Mouse (Mus musculus) kidney, adult 9 months (tissue): ENCODE data around the gene Milr1.
A peak's percentile ranks its signal among the peaks of the same experiment; 100 is the strongest.
"Not testable (repeated sequence)": the region's sequence is repeated elsewhere in the genome, so short reads cannot be mapped to it uniquely, and the experiment has no call there.

Source experiments
- DNase-seq: peaks from one replicate; pipeline ENCODE4 v3.0.0; 2022

Milr1 gene

DNA sequence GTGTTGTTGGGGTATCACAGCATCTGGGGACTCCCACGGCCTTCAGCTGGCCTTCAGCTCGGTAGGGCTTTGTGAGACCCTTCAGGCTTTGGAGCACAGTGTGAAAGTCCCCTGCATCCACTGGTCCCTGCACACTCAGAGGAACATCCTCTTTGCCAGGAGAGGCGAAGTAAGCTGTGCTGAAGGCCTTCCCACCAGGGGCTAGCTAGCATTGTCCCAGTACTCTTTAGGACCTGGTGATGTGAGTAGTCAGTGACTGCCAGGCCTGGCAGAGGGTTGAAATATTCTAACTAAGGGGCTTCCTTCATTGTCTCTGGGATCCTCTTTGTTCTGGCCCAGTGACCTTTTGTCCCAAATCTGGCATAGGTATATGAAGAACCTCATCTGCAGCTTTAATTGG is 14.4 kb upstream of the Milr1 start:
- no peak for DNase-seq

DNA sequence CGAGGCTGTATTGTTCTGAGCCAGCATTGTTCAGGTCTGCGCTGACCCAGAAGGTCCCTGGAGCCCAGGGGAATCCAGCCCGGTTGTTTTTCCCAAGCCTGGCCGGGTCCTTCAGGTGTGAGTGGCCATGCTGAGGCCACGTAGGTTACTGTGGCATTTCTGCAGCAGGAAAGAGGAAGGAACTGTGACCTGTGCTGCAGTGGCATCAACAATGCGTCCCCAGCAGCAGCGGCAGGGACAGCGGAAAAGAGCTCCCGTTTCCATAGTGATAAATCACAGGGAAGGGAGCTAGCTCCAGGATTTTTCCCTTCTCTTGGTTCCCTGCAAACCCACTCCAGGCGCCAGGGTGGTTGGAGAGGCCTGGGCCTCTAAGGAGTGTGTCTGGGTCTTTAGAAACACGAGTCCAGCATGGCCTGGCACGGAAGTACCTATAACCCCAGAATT is 13.8 kb upstream of the Milr1 start:
- DNase-seq = peak; percentile 48

DNA sequence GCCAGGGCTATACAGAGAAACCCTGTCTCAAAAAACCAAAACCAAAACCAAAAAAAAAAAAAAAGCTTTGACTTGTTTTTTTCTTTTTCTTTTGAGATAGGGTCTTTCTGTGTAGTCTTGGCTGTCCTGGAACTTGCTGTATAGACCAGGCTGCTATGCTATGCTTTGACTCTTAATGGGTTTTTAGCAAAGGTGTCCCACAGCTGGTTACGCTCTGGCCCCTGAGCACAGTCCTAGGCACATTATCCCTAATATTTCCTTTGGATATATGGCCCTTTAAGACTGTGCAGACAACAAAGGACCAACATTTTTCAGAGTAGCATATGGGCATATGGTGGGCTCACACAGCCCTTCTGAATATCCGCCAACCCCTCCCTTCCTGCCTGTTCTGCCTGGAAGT is 11.9 kb upstream of the Milr1 start:
- DNase-seq = no peak

- not testable (repeated sequence) for DNase-seq
Observed at GRCm38 (mm10) chr11:106740724-106741123, 10.3 kb upstream of the Milr1 start.

DNA sequence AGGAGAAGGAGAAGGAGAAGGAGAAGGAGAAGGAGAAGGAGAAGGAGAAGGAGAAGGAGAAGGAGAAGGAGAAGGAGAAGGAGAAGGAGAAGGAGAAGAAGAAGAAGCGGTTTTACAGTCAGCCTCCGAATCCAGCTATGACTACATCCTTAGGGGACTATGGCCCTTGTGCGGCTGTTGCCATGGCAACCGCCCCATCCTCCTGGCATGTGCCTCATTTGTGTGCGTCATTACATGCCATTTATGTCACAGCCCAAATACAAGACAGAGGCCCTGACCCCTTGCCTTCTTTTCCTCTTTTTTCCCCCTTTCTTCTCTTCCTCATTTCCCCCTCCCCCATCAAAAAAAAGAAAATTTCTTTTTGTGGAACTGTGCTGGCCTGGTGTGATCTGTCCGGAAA is 9.8 kb upstream of the Milr1 start:
- DNase-seq = no peak

DNA sequence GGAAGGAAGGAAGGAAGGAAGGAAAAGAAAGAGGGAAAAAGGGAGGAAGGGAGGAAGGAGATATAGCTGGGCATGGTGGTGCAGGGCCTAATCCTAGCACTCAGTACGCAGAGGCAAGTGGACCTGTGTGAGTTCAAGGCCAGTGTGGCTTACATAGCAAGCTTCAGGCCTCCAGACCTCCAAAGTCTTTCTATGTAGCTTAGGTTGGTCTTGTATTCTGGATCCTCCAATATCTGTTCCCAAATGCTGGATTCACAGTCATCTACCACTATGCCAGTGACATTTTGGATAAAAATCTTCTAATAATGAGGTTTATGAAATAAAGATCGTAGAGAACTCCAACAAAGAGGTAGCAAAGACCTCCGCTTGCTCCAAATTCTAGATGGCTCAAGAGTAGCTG is 9.2 kb upstream of the Milr1 start:
- DNase-seq = no peak

DNA sequence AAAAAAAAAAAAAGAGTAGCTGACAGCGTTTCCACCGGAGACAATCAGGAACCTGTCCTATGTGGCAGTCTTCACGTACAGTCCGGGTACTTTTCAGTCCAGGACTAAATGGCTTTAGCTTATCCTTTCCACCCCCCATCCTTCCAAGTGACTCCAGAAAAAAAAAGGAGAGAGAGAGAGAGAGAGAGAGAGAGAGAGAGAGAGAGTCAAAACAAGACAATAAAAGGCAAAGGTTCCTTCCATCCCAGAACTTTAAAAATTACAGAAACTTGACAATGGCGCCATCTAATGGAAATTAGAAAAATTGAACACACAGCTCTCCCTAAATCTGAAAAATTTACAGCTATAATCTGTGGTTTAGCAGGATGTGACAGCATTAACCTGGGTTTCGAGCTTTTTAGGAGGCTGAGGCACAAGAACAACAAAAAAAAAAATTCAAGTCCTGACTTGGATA is 8.6 kb upstream of the Milr1 start:
- DNase-seq = no peak

GRCm38 (mm10) chr11:106744949-106745348 is 6.1 kb upstream of the Milr1 start:
- DNase-seq = no peak

GRCm38 (mm10) chr11:106749557-106750120 is 1.4 kb upstream of the Milr1 start:
- DNase-seq = not testable (repeated sequence)

GRCm38 (mm10) chr11:106750121-106750751 is 790 bp upstream of the Milr1 start, which contains the start of gene Pecam1:
TSS of gene Pecam1 (minus strand) at chr11:106750628.
- no peak for DNase-seq

GRCm38 (mm10) chr11:106752103-106752502 is 1.1 kb downstream of the Milr1 start:
- DNase-seq = no peak

DNA sequence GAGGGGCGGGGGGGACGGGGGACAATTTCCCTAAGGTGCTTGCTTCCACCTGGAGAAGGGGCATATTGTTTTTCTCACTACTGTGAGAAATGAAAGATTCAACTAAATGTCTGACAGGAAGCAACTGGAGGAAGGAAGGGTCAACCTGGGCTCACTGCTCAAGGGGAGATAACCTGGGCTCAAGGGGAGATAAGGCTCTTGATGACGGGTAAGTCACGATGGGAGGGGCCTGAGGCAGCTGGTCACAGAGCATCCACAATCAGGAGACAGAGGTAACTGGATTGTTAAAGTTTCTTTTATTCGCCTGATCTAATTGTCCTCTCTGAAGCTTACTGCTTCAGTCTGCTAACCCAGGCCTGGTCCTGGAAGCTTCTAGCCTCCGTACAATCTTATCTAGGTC is 2.3 kb downstream of the Milr1 start:
- DNase-seq = no peak

DNA sequence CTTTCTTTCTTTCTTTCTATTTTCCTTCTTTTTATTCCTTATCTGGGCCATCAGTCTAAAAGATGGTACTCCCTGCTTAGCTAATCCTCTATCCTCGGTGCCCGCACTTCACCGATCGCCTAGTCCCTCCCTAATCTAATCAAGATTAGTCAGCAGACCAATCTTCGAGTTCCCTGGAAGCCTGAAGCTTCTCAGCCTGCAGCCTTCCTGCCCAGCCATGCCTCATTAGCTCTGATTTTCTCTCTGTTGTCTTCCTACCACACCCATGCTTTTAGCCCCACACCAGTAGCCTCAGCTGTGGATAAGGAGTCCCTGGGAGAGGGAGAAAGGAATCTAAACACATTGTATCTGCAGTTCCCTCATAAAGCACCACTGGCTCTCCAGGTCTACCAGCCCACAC is 4.6 kb downstream of the Milr1 start:
- DNase-seq = no peak

GRCm38 (mm10) chr11:106759028-106759427 is 8.0 kb downstream of the Milr1 start:
- no peak for DNase-seq

DNA sequence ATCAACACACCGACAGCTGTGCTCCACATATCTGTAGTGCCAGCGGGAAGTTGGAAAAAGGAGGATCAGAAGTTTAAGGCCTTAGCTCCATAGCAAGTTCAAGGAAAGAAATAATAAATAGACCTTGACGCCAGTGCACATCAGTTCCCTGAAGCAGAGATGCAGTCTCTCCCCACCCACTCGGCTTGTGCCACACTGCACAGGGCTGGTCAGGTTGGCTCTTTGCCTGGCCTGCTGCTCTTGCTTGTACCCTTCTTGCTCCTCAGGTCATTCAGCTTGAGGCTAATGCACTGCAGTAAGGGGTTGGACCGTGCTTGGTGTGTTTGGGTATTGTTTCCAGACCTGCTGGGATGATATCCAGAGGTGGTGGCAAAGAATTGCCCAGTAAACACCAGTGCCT is 9.5 kb downstream of the Milr1 start:
- DNase-seq = no peak

DNA sequence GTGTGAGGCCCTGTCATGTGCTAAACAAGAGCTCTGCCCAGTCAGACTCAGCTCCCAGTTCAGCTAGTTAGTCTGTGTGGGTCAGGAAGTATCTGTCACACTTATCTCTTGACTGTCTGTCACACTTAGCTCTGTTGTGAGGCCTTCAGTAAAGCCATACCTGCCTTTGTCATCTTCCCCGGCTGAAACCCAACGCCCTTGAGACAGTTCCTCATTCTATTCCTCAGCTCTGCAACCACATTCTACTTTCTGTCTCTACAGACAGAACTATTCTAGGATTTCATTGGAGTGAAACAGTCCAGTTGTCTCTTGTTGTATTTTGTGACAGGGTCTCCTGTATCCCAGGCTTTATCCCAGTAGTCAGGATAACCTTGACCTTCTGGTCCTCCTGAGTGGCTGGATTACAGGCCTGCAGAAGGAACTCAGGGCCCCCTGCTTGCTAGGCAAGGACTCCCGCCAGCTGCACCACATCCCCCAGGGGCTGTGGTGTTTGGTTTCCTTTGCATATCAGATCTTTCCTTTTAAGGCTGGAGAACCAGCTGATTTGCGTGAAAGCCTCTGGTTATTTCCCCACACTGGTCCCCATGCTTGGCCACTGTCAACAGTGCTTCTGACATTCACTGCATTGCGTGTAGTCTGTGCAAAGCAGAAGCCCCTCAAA is 11.2 kb downstream of the Milr1 start:
- DNase-seq = no peak

DNA sequence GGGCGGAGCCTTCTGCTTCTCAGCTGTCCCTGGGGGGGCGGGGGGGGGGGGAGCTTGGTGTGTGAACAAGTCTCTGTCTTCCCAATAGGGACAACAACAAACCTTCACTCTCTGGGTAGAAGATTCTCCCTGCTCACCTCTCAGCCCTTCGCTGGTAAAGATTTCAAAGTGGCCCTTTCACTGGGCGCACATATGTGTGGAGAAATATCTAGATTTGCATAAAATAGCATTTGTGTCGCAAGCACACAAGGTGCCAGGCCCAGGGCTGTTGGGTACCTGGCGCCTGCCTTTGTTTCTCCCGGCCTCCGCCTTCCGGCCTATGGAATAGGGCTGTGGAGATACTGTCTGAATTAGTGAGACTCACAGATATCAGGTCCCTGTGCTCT is 11.8 kb downstream of the Milr1 start:
- no peak for DNase-seq

DNA sequence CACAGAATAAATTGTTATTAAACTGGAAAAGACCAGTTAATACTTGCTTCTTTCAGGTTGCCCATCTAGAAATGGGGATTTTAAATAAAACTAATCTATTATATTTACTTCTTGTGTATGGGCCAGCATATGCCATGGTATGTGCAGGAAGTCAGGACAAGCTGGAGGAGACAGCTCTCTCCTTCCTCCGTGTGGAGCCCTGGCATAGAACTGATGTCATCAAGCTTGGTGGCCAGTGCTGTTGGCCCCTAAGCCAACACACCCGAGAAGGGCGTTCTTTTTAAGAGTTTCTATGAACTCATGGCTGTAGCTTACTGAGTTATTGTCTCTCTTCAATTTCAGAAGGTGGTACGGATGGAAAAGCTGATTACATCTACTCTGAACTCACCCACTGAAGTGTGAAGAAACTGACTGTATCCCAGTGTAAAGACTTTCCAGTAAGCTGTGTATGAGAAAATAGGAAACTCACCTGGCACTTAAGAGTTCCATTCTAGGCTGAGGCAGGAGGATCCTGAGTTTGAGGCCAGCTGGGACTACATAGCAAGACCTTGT is 15.7 kb downstream of the Milr1 start:
- DNase-seq = no peak

- no peak for DNase-seq
Observed at GRCm38 (mm10) chr11:106767516-106767915, 16.5 kb downstream of the Milr1 start.

- DNase-seq = no peak
Observed at GRCm38 (mm10) chr11:106770195-106770974, 19.4 kb downstream of the Milr1 start.

DNA sequence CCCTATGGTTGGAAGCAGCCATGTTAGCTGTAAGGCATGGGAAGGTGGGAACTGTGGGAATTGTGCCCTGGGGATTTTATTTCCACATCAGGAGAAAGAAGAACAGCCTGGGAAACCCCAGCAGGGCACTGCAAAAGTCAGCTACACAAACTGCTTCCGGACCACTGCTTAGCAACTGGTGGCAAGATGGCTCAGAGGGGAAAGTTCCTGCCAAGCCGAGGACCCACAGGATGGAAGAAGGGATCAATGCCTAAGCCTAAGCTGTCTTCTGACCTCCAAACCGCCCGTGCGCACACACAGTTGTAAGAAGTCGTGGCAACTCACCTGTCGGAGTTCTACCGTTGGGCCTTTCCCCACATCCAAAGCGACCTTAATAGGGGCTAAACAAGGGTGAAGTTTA is 22.0 kb downstream of the Milr1 start:
- no peak for DNase-seq

GRCm38 (mm10) chr11:106776960-106777359 is 25.9 kb downstream of the Milr1 start:
- peak; percentile 79 for DNase-seq

DNA sequence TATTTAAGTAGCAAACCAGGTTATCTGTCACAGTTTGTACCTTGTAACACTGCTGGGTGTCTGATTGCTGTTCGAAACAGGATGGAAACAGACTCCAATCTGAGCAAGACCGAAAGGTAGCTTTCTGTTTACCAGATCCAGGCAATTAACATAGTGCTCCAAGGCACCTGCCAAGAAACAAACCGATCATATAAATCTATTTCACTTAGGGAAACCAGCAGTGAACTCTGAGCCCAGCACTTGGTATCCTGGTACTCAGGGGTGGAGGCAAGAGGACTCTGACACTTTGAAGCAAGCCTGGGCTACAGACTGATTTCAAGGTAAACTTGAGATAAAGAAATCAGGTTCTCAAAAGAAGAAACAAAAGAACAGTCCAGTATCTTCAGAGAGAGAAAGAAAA is 26.4 kb downstream of the Milr1 start:
- DNase-seq = peak; percentile 65
